Mouse (Mus musculus) left cerebral cortex, adult 18-20 months (tissue): ENCODE measurements around the gene Dchs2. TPM values are rescaled to one million over a fixed set of nuclear protein-coding genes. Genes with fewer than 3 reads are reported as not detected.

ENCODE experiments used
- DNase-seq, 2 experiments: peaks; one replicate each; pipeline ENCODE4 v3.0.0; 2021 to 2022; ENCODE audit warnings: low spot score in 2 of 2, mixed read lengths in 1 of 2
- total RNA-seq, 2 experiments: library from RNA; stranded (reverse); gene quantifications; 2 replicates each; pipeline ENCODE4 v1.2.3; 2021

The Dchs2 gene
- total RNA-seq, 2 experiments from 2014 or later = 2.8 to 3.1 TPM

GRCm38 (mm10) chr3:83250001-83250545, 122.3 kb downstream of the Dchs2 start:
- DNase-seq = no peak

- no peak for DNase-seq
Observed at GRCm38 (mm10) chr3:83251899-83252298, 124.2 kb downstream of the Dchs2 start.

GRCm38 (mm10) chr3:83259421-83259820, 131.7 kb downstream of the Dchs2 start:
- DNase-seq = no peak

- no peak for DNase-seq
Observed at GRCm38 (mm10) chr3:83266009-83266408, 138.3 kb downstream of the Dchs2 start.

- DNase-seq = no peak
Observed at GRCm38 (mm10) chr3:83270228-83270627, 142.5 kb downstream of the Dchs2 start.

GRCm38 (mm10) chr3:83270982-83271381, 143.2 kb downstream of the Dchs2 start:
- DNase-seq = no peak

GRCm38 (mm10) chr3:83273555-83274244, 146.0 kb downstream of the Dchs2 start:
- peak; percentile 72 to 77 for DNase-seq

GRCm38 (mm10) chr3:83275703-83276102, 148.0 kb downstream of the Dchs2 start:
- DNase-seq = no peak

- DNase-seq = no peak
Observed at GRCm38 (mm10) chr3:83283882-83284281, 156.1 kb downstream of the Dchs2 start.

- peak; percentile 51 to 62 for DNase-seq
Observed at GRCm38 (mm10) chr3:83286975-83287405, 159.2 kb downstream of the Dchs2 start.

- no peak for DNase-seq
Observed at GRCm38 (mm10) chr3:83288118-83288840, 160.5 kb downstream of the Dchs2 start.

GRCm38 (mm10) chr3:83290482-83290881, 162.7 kb downstream of the Dchs2 start:
- no peak for DNase-seq

GRCm38 (mm10) chr3:83290953-83291352, 163.2 kb downstream of the Dchs2 start:
- no peak for DNase-seq

- DNase-seq = no peak
Observed at GRCm38 (mm10) chr3:83299783-83300382, 172.1 kb downstream of the Dchs2 start.

GRCm38 (mm10) chr3:83303876-83304275, 176.1 kb downstream of the Dchs2 start:
- DNase-seq = no peak

GRCm38 (mm10) chr3:83345928-83346327, 218.2 kb downstream of the Dchs2 start:
- no peak for DNase-seq

GRCm38 (mm10) chr3:83368500-83369068, 240.8 kb downstream of the Dchs2 start:
- no peak for DNase-seq

- DNase-seq = no peak
Observed at GRCm38 (mm10) chr3:83369871-83370270, 242.1 kb downstream of the Dchs2 start.

- DNase-seq = no peak
Observed at GRCm38 (mm10) chr3:83374333-83374732, 246.6 kb downstream of the Dchs2 start.

- no peak for DNase-seq
Observed at GRCm38 (mm10) chr3:83376834-83377233, 249.1 kb downstream of the Dchs2 start.
